Mouse (Mus musculus) myocyte (in vitro differentiated cells): ENCODE measurements around the gene Hdac9. TPM values are rescaled to one million over a fixed set of nuclear protein-coding genes. Genes with fewer than 3 reads are reported as not detected.
"Not testable (repeated sequence)": the region's sequence is repeated elsewhere in the genome, so short reads cannot be mapped to it uniquely, and the experiment has no call there.

Experiments
- H3K27me3 ChIP-seq: one replicate; pipeline ENCODE4 v1.6.1; 2011; ENCODE audit not compliant: control insufficient read depth, insufficient read depth, insufficient read length
- H3K36me3 ChIP-seq: one replicate; pipeline ENCODE4 v1.6.1; 2011; ENCODE audit not compliant: control insufficient read depth, insufficient read depth
- H3K4me2 ChIP-seq: one replicate; pipeline ENCODE4 v1.6.1; 2011; ENCODE audit warnings: low read depth, control low read depth
- H3K4me3 ChIP-seq: one replicate; pipeline ENCODE4 v1.5.1; 2011; ENCODE audit warnings: mild to moderate bottlenecking, control low read depth, moderate library complexity
- H3K79me2 ChIP-seq: one replicate; pipeline ENCODE4 v1.6.1; 2011; ENCODE audit not compliant: control insufficient read depth, insufficient read depth
- H3ac ChIP-seq: one replicate; pipeline ENCODE4 v1.6.1; 2011; ENCODE audit not compliant: control insufficient read depth, insufficient read length
- CEBPB ChIP-seq: IDR thresholded peaks from 2 replicates; pipeline ENCODE4 v1.6.1; 2011; ENCODE audit warnings: mild to moderate bottlenecking, moderate library complexity; ENCODE audit not compliant: poor library complexity, insufficient read depth, severe bottlenecking
- E2F4 ChIP-seq: IDR thresholded peaks from one replicate; pipeline ENCODE4 v1.6.1; 2011; ENCODE audit warnings: mild to moderate bottlenecking, control low read depth, moderate library complexity; ENCODE audit not compliant: insufficient read depth
- MAX ChIP-seq: IDR thresholded peaks from one replicate; pipeline ENCODE4 v1.6.1; 2011; ENCODE audit warnings: low read depth, mild to moderate bottlenecking, control low read depth
- MYOD1 ChIP-seq, 3 experiments: IDR thresholded peaks; one replicate each; pipeline ENCODE4 v1.6.1; 2011; ENCODE audit warnings: control low read depth in 2 of 3, low read depth in 2 of 3, mild to moderate bottlenecking in 2 of 3, moderate library complexity in 1 of 3; ENCODE audit not compliant: insufficient read length in 2 of 3, control insufficient read depth in 1 of 3
- MYOG ChIP-seq, 3 experiments: IDR thresholded peaks; one replicate each; pipeline ENCODE4 v1.6.1; 2011; ENCODE audit warnings: control low read depth in 2 of 3, low read depth in 2 of 3, mild to moderate bottlenecking in 2 of 3; ENCODE audit not compliant: insufficient read length in 2 of 3, control insufficient read depth in 1 of 3, insufficient read depth in 1 of 3
- POLR2A ChIP-seq: IDR thresholded peaks from one replicate; pipeline ENCODE4 v1.6.1; 2011; ENCODE audit warnings: low read depth, mild to moderate bottlenecking, control low read depth, moderate library complexity; ENCODE audit not compliant: insufficient read length
- POLR2AphosphoS2 ChIP-seq: IDR thresholded peaks from one replicate; pipeline ENCODE4 v1.6.1; 2011; ENCODE audit warnings: low read depth, control low read depth; ENCODE audit not compliant: insufficient read length
- REST ChIP-seq: IDR thresholded peaks from one replicate; pipeline ENCODE4 v1.6.1; 2011; ENCODE audit warnings: mild to moderate bottlenecking, control low read depth, moderate library complexity; ENCODE audit not compliant: insufficient read depth, insufficient read length
- SRF ChIP-seq: IDR thresholded peaks from one replicate; pipeline ENCODE4 v1.6.1; 2011; ENCODE audit warnings: low read depth; ENCODE audit not compliant: control insufficient read depth, insufficient read length
- TCF12 ChIP-seq: IDR thresholded peaks from one replicate; pipeline ENCODE4 v1.6.1; 2011; ENCODE audit warnings: mild to moderate bottlenecking, control low read depth; ENCODE audit not compliant: poor library complexity, insufficient read depth, severe bottlenecking
- TCF3 ChIP-seq: IDR thresholded peaks from one replicate; pipeline ENCODE4 v1.6.1; 2011; ENCODE audit warnings: low read depth, control low read depth; ENCODE audit not compliant: insufficient read length
- USF1 ChIP-seq: IDR thresholded peaks from one replicate; pipeline ENCODE4 v1.6.1; 2011; ENCODE audit warnings: low read depth, mild to moderate bottlenecking, control low read depth, moderate library complexity
- polyA plus RNA-seq: library from polyadenylated mRNA; unstranded; fragments of >200 nt; fragmentation: generic; extraction: Trizol; gene quantifications from one replicate; pipeline ENCODE4 v1.2.1, GENCODE M21; 2012; ENCODE audit warnings: missing spikeins

Gene Hdac9
- polyA plus RNA-seq, 1 experiment = 0.47 TPM

- Histone ChIP-seq H3K79me2 (no peaks in the 10 kb centered on the region), H3K4me2 (no peak overlapping the region), H3ac (no peak overlapping the region), H3K4me3 (no peak overlapping the region), H3K27me3 (no peaks in the 10 kb centered on the region), H3K36me3 (no peaks in the 10 kb centered on the region)
- TF ChIP-seq REST (no peak), CEBPB (no peak), E2F4 (no peak), POLR2AphosphoS2 (no peak)
These were observed 864.4 kb downstream of the Hdac9 start for GRCm38 (mm10) chr12:34052508-34052907.

DNA sequence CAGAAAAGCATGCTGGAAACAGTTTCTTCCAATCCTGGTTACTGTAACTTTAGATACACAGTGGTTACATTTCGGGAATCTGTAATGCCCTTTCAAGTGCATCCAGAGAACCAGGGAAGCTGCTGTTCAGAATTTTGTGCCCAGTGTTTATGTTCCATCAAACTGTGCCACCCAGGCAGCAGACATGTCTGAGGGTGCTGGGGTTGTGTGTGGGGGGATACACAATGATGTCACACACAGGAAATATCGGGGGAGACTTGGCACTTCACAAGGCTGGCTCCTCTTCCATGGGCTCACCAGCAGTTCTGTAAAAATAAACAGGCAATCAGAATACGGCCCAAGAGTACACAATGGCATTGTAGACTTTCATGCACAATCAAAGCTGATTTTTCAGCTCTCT lies 864.9 kb downstream of the Hdac9 start:
- no peaks in the 10 kb centered on the region for H3K79me2 ChIP-seq
- no peaks in the 10 kb centered on the region for H3K27me3 ChIP-seq
- no peak overlapping the region for H3ac ChIP-seq
- H3K4me2 ChIP-seq = no peak overlapping the region
- H3K4me3 ChIP-seq = no peak overlapping the region
- H3K36me3 ChIP-seq = no peaks in the 10 kb centered on the region
- TF ChIP-seq CEBPB (no peak), MYOG (IDR thresholded peaks at IDR 0.05; ENCODE audit: control insufficient read depth in 1 of 3, insufficient read depth in 1 of 3, insufficient read length in 2 of 3, low read depth in 2 of 3) (no peak), MYOD1 (IDR thresholded peaks at IDR 0.05; ENCODE audit: control insufficient read depth in 1 of 3, insufficient read length in 2 of 3, low read depth in 2 of 3) (no peak), TCF12 (no peak), E2F4 (no peak), MAX (no peak), REST (no peak), POLR2A (no peak), SRF (no peak), USF1 (no peak)

GRCm38 (mm10) chr12:34051112-34051511 lies 865.8 kb downstream of the Hdac9 start:
- H3K79me2 ChIP-seq = no peaks in the 10 kb centered on the region

GRCm38 (mm10) chr12:34040949-34041348 lies 875.9 kb downstream of the Hdac9 start:
- H3K4me2 ChIP-seq = peak overlapping the region; percentile 84
- H3K79me2 ChIP-seq = no peaks in the 10 kb centered on the region
- H3K27me3 ChIP-seq = no peaks in the 10 kb centered on the region
- H3K36me3 ChIP-seq = no peaks in the 10 kb centered on the region
- TF ChIP-seq E2F4 = no peak
- 0 out of 2 replicates have a peak, but pooled peaks have one; percentile 9 for TF ChIP-seq CEBPB
- TF ChIP-seq MAX = no peak
- TF ChIP-seq MYOG (IDR thresholded peaks at IDR 0.05; ENCODE audit: control insufficient read depth in 1 of 3, insufficient read depth in 1 of 3, insufficient read length in 2 of 3, low read depth in 2 of 3) = no peak
- H3ac ChIP-seq = no peak overlapping the region
- no peak overlapping the region for H3K4me3 ChIP-seq

More at GRCm38 (mm10) chr12:34051112-34051511, 865.8 kb downstream of the Hdac9 start:
- H3K4me3 ChIP-seq = no peak overlapping the region
- H3K27me3 ChIP-seq = no peaks in the 10 kb centered on the region
- no peaks in the 10 kb centered on the region for H3K36me3 ChIP-seq
- H3K4me2 ChIP-seq = no peak overlapping the region
- H3ac ChIP-seq = no peak overlapping the region
- TF ChIP-seq SRF (no peak), CEBPB (no peak), POLR2AphosphoS2 (no peak), REST (no peak), E2F4 (no peak), MYOD1 (IDR thresholded peaks at IDR 0.05; ENCODE audit: control insufficient read depth in 1 of 3, insufficient read length in 2 of 3, low read depth in 2 of 3) (no peak), POLR2A (no peak), MYOG (IDR thresholded peaks at IDR 0.05; ENCODE audit: control insufficient read depth in 1 of 3, insufficient read depth in 1 of 3, insufficient read length in 2 of 3, low read depth in 2 of 3) (no peak), USF1 (no peak), TCF12 (no peak), MAX (no peak), TCF3 (no peak)

DNA sequence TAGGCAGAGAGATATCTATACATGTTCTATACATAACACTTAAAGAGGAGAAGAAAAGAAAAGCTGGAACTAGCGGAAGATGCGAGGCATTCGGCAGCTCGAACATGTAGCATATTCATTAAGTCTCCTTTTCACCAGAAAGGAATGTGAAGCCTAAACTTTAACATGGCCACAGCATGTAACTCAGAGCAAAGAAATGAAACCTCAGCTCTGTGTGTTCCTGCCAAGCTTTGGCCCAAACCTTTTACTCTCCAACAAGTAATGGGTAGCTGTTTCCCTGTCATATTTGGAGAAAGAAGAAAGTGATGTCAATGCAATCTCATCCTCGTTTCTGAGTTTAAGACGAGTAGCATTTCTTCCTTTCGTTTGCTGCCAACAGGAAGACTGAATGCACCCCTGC lies 876.8 kb downstream of the Hdac9 start:
- Histone ChIP-seq H3K27me3 (no peaks in the 10 kb centered on the region), H3ac (no peak overlapping the region), H3K36me3 (no peaks in the 10 kb centered on the region), H3K4me2 (peak overlapping the region; percentile 84), H3K79me2 (no peaks in the 10 kb centered on the region), H3K4me3 (no peak overlapping the region)
- no peak for TF ChIP-seq REST

DNA sequence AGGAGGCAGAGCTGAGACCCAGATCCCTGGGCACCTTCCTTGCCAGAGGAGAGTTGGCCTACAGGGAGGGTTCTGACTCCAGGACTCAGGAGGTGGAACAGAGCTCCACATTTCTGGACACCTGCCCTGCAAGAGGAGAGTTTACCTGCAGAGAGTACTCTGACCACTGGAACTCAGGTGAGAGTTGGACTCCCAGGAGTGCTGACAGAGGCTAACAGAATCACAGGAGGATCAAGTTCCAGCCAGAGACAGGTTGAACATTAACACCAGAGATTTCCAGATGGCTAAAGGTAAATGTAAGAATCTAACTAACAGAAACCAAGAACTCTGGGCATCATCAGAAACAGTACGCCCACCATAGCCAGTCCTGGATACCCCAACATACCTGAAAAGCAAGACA lies 907.1 kb downstream of the Hdac9 start:
- not testable (repeated sequence) for H3K27me3 ChIP-seq, H3K4me2 ChIP-seq, H3K79me2 ChIP-seq, H3K36me3 ChIP-seq, H3K4me3 ChIP-seq, H3ac ChIP-seq

Other genes starting within 250 kb of the Hdac9 start
- gene Prps1l1, start 67.7 kb upstream of the Hdac9 start, polyA plus RNA-seq = not detected
- 7.4 TPM for gene Snx13, start 130.1 kb upstream of the Hdac9 start, polyA plus RNA-seq